Mouse (Mus musculus): ENCODE results near the gene Zp3.

Gene Zp3

GRCm38 (mm10) chr5:135979904-135980303, at the start of gene Zp3:
TSS of gene Zp3 (plus strand) at chr5:135980099.
- in situ Hi-C loops (cut with MboI, MseI), result loop anchor here (5.0 kb wide), 1 partner anchor 77 kb away; no protein-coding TSS in a partner anchor

GRCm38 (mm10) chr5:135931526-135931925, 48.4 kb upstream of the Zp3 start:
- in situ Hi-C loops (cut with MboI, MseI), result no loop called here

GRCm38 (mm10) chr5:135932359-135932758, 47.5 kb upstream of the Zp3 start:
- in situ Hi-C loops (cut with MboI, MseI), result no loop called here

- in situ Hi-C loops (cut with MboI, MseI), result no loop called here
Measured at GRCm38 (mm10) chr5:135933222-135933899, 46.5 kb upstream of the Zp3 start.

GRCm38 (mm10) chr5:135933900-135934441, 45.9 kb upstream of the Zp3 start:
- in situ Hi-C loops (cut with MboI, MseI), result no loop called here

GRCm38 (mm10) chr5:135934481-135935175, 45.3 kb upstream of the Zp3 start, which contains the start of gene Ywhag:
TSS of gene Ywhag (minus strand) at chr5:135934616.
- in situ Hi-C loops (cut with MboI, MseI), result no loop called here

- in situ Hi-C loops (cut with MboI, MseI), result no loop called here
Measured at GRCm38 (mm10) chr5:135935176-135935523, 44.7 kb upstream of the Zp3 start.

GRCm38 (mm10) chr5:135935641-135936190, 44.2 kb upstream of the Zp3 start:
- in situ Hi-C loops (cut with MboI, MseI), result no loop called here

- in situ Hi-C loops (cut with MboI, MseI), result no loop called here
Measured at GRCm38 (mm10) chr5:135940587-135940986, 39.3 kb upstream of the Zp3 start.

GRCm38 (mm10) chr5:135942710-135943109, 37.2 kb upstream of the Zp3 start:
- in situ Hi-C loops (cut with MboI, MseI), result no loop called here

- in situ Hi-C loops (cut with MboI, MseI), result no loop called here
Measured at GRCm38 (mm10) chr5:135945916-135946408, 33.9 kb upstream of the Zp3 start.

- in situ Hi-C loops (cut with MboI, MseI), result no loop called here
Measured at GRCm38 (mm10) chr5:135946621-135947020, 33.3 kb upstream of the Zp3 start.

- in situ Hi-C loops (cut with MboI, MseI), result no loop called here
Measured at GRCm38 (mm10) chr5:135950710-135951412, 29.0 kb upstream of the Zp3 start.

GRCm38 (mm10) chr5:135951660-135952059, 28.2 kb upstream of the Zp3 start:
- in situ Hi-C loops (cut with MboI, MseI), result no loop called here

GRCm38 (mm10) chr5:135952830-135953229, 27.1 kb upstream of the Zp3 start:
- in situ Hi-C loops (cut with MboI, MseI), result no loop called here

- in situ Hi-C loops (cut with MboI, MseI), result loop anchor here (5.0 kb wide), 1 partner anchor 36 kb away; the partner anchor contains the start of gene Dtx2
Measured at GRCm38 (mm10) chr5:135956300-135957206, 23.3 kb upstream of the Zp3 start.

GRCm38 (mm10) chr5:135957207-135957974, 22.5 kb upstream of the Zp3 start:
- in situ Hi-C loops (cut with MboI, MseI), result loop anchor here (5.0 kb wide), 1 partner anchor 35 kb away; the partner anchor contains the start of gene Dtx2

- in situ Hi-C loops (cut with MboI, MseI), result loop anchor here (5.0 kb wide), 1 partner anchor 34 kb away; the partner anchor contains the start of gene Dtx2
Measured at GRCm38 (mm10) chr5:135958367-135958766, 21.5 kb upstream of the Zp3 start.

- in situ Hi-C loops (cut with MboI, MseI), result loop anchor here (5.0 kb wide), 1 partner anchor 32 kb away; the partner anchor contains the start of gene Dtx2
Measured at GRCm38 (mm10) chr5:135959911-135960310, 20.0 kb upstream of the Zp3 start.
